Mouse (Mus musculus) kidney, postnatal 14 days (tissue): ENCODE measurements at regions not wholly inside any gene's neighbourhood (a gene's known extent, or its start where the extent isn't known, plus 50 kb on each side); places are given as distances from the start of the nearest gene placed in this dataset.
A peak's percentile ranks its signal among the peaks of the same experiment; 100 is the strongest.

Experiments used
- DNase-seq: peaks from one replicate; pipeline ENCODE4 v3.0.0; 2022; ENCODE audit warnings: mixed read lengths

DNA sequence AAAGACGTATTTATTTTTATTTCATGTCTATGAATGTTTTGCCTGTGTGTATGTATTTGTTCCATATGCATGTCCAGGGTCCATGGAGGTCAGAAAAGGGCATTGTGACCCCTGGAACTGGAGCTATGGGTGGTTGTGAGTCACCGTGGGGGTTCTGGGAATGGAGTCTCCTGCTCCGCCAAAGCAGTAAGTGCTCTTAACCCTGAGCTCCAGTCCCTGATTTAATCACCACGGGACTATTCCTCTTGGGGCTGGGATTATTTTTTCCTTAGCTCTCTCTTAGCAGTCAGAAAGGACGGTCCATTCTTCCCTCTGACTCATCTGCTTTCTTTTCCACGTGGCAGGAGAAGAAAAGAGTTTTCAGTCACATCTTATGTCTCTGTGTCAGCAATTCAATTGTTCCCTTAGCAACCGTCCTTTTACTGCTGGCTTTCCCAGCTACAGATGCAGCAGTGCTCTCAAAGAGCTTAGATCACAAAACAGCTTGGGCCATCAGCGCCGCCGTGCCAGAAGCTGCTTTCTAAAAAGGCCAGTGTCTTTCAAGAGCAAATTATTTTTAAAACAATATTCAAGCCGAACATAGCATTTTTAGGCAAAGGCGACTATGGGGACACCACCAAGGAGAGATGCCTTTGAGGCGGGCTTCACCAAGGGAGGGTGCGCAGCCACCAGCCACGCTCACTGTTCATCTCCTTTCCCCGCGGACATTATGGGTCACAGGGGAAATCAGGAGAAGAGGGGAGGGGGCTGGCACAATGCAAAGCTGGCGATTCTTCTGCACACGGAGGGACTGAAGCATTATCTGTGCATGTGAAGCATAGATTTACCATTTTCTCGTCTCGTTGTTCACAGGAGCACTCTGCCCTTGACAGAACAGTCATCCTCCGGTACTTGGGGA, 110.8 kb downstream of the Map3k7 start:
- DNase-seq, result no peak

DNA sequence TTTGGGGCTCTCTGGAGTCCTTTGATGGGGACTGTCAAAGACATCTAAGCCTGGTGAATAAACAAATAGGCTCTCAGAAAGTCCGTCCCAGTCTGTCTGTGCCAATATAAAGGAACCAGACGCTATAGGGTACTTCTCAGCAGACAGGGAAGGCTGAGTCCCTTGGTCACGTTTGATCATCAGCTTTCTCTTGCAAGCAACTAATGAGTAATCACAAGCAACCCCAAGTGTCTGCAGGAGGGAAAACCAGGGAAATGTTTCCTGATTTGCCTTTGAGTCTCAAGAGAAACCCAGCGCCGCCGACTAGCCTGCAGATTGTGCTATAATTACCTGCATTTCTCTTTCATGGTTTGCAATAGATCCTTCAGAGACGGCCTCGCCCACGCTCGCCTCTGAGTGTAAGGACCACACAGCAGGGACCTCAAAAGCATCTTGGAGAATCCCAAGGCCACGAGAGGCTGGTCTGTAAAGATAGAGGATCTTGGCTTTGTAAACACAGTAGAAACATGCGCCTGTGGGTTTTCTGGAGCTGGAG, 112.6 kb downstream of the Map3k7 start:
- no peak for DNase-seq

GRCm38 (mm10) chr4:32083456-32083855, 119.6 kb downstream of the Map3k7 start:
- DNase-seq, result no peak

DNA sequence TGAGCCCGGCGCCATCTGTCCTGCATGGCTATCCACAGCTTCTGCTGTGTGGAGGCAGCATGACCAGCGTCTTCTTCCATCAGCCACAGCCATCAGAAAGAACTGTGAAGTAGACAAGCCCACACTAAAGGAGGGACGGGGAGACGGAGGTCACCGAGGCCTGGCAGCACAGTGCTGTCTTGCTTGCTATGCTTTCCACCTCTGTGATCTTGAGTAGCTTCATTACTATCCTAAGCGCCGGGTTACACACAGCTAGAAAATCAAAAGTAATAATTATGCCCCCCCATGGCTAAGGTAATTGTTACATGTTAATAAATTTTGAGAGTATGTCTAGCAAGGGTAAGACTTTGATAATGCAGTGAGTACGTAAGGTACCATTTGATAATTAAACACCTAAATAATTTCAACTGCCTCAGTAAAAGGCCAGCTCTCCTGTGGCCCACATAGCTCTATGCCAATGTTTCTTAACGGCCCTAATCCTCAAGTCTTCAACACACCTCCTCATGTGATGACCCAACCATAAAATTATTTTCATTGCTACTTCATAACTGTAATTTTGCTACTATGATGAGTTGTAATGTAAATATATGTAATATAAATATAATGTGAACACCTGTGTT, 120.5 kb downstream of the Map3k7 start:
- DNase-seq, result no peak

GRCm38 (mm10) chr4:32085040-32085439, 121.1 kb downstream of the Map3k7 start:
- no peak for DNase-seq

DNA sequence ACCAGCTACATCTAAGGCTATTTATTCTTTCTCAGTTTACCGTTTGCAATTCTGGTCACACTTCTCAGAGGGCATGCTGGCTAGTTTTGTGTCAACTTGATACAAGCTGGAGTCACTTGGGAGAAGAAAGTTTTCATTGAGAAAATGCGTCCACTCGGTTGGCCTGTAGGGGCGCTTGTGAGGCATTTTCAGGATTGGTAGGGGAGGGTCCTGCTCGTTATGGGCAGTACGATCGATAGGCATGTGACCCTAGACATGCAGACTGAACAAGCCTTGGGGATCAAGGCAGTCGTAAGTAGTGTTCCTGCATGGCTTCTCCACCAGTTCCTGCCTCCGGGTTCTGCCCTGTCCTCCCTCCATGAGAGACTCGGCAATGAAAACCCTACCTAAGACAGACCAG, 127.2 kb downstream of the Map3k7 start:
- DNase-seq, result no peak

DNA sequence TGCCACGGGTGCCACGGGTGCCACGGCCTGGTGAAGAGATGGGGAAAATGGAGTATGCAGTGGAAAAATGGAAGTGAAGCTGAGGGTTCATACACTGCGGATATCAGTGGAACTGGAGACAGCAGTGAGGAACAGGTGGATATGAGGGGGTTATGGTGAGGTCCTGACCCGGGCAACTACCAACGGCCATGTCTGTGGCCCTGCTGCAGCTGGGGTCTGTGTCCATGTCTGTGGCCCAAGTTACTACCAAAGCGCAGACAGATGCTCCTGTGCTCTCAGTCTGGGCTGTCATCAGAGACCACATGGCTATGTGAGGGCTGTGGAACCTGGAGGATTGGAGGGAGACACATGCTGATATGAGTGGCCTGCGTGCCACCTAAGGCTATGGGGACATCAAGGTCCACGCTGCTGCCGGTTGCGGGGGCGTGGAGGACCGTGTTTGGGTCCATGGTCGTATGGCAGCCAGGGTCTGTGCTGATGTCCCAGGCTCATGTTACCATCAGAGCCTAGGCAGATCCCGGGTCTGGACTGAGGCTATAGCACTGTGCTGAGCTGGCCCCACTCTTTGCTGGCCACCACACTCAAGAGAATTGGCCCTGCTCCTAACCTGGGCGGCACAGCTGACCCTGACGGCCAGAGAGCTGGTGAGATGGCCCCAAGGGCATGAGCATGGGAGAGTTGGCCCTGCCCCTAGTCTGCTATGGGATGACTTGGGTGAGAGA, 128.6 kb downstream of the Map3k7 start:
- DNase-seq, result no peak

- DNase-seq, result no peak
Measured at GRCm38 (mm10) chr4:32098233-32098632, 134.3 kb downstream of the Map3k7 start.

- peak; percentile 4 for DNase-seq
Measured at GRCm38 (mm10) chr4:32101002-32101401, 137.1 kb downstream of the Map3k7 start.

GRCm38 (mm10) chr4:32106664-32107171, 131.9 kb upstream of the Bach2 start:
- no peak for DNase-seq

DNA sequence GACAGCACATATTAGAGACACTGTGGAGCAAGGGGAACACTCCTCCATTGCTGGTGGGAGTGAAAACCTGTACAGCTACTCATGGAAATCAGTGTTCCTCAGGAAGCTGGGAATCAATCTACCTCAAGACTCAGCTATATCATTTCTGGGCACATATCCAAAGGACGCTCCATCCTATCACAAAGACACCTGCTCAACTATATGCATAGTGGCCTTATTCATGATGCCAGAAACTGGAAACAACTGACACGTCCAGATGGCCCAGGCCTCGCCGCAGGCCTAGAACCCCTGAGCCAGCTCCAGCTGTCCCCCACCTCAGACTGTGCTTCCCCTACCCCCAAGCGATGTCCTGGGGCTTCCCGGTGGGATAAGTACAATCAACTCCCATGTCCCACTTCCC, 116.3 kb upstream of the Bach2 start:
- no peak for DNase-seq

GRCm38 (mm10) chr4:32126828-32127227, 111.8 kb upstream of the Bach2 start:
- no peak for DNase-seq

GRCm38 (mm10) chr4:32130594-32130993, 108.0 kb upstream of the Bach2 start:
- no peak for DNase-seq

DNA sequence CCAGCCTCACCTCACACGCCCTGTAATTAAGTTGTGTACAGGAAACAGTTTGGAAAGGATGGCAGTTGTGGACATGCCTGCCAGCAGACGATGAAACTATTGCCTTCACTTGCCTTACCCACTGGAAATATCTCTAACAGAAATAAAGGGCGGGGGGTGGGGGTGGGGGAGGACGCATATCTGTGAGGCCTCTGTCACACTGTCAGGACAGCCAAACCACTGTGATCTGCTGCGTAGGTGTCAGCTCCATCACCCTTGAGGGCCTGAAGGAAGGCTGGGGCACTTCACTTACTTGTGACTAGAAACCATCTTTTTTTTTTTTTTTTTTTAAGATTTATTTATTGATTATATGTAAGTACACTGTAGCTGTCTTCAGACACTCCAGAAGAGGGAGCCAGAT, 106.8 kb upstream of the Bach2 start:
- DNase-seq, result no peak

DNA sequence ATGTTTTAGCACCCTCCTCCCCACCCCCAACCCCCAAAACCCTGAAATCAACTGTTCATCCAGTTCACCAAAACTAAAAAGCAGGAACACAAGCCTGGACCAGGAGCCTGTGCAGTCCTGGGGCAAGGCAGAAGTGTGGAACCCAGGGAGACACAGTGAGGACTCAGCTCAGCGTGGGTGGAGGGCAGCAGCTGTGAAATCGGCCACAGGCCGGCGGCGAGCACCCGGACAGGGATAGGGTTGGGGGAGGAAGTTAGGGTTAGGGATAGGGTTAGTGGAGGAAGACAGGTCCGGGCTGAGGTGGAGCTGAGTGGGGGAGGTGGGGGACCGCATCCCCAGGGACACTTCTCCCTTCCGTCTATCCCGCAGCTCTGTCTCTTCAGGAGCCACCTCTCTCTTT, 102.5 kb upstream of the Bach2 start:
- no peak for DNase-seq

DNA sequence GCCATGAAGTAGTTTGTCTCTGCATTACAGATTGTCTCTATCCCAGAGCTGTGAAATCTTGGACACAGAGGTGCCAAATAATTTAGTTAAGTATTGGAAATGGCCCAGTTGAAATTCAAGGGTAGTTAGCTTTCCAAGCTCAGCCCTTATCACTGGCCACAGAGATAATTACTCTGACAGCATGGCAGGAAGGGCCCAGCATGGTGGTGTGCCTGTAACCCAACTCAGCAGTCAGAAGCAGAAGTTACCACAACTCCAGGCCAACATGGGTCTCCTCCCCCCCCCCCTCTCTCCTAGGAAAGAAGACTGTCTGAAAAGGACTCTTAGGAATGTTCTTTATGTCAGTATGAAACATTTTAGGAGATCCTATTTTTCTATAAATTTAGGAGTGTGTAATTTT, 101.4 kb upstream of the Bach2 start:
- no peak for DNase-seq

DNA sequence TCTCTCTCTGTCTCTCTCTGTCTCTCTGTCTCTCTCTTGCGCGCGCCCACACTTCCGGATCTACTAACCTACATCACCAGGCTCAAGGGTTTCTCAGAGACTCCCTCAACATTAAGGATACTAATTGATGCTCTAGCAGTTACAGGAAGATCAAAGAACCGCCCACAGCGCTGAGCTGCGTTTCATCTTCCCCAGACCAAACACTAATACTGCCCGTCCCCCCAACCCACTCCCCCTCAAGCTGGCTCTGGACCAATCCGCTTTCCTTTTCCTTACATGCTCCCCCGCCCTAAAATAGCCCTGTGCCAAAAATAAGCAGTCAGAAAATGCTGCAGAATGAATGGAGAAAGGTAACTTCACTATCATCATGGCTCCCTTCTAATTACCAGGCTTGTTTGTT, 100.6 kb upstream of the Bach2 start:
- no peak for DNase-seq

DNA sequence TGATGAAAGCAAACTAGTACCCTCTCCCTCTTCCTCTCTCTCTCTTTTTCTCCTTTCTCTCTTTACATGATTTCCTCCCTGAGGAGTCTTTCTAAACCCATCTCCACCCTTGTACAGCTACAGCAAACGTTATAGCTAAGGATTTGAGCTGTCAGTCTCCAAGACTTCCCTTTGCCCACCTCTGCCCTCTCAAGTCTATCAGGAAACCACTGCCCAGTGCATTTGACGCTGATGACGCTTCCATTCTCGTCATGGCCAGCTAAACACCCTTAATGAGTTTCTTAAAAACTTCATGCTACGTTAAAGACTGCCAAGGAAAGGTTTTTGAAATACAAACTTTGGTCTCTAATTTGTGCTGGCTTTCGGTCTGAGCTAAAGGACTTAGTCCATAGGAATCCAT, 99.0 kb upstream of the Bach2 start:
- DNase-seq, result no peak

GRCm38 (mm10) chr4:32140068-32140467, 98.5 kb upstream of the Bach2 start:
- DNase-seq, result no peak

- DNase-seq, result no peak
Measured at GRCm38 (mm10) chr4:32142198-32142597, 96.4 kb upstream of the Bach2 start.

DNA sequence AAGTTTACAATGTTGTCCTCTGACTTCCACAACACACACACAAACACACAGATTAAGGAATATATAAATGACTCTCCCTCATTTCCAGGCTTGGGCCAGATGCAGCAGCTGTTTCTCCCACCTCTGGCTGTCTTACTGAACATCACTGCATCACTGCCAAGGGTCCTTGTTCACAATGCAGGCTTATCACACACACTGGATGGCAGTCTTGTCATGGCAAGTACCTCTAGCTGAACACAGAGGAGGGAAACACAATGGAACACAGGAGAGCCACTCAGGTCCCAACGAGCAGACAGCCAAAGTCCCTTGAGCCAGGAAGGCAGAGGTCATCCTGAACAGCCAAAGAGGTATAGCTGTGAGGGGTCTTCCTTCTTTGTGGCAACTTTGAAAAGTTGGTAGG, 91.5 kb upstream of the Bach2 start:
- no peak for DNase-seq

DNA sequence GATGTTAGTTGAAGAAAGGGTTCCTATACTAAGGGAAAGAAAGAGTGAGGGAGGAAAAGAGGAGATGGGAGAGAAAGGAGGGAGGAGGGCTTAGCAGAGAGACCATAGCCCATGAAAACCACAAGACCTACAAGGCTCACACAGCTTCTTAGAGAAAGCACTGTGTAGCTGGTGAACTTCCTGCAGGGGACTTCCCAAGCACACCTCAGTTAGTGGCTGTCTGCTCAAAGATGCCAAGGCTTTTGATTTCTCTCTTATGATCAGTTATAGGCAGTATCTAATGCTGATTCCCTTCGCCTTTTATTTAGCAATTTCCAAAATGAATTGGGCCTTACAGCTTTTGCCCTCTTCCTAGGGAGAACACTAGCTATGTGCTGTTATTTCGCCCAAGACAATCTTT, 90.0 kb upstream of the Bach2 start:
- no peak for DNase-seq

- DNase-seq, result no peak
Measured at GRCm38 (mm10) chr4:32149171-32149570, 89.4 kb upstream of the Bach2 start.
